Mouse (Mus musculus) right cerebral cortex, postnatal 36 days (tissue): ENCODE measurements around the gene Cul5.

ENCODE experiments used
- DNase-seq, 2 experiments: peaks; one replicate each; pipeline ENCODE4 v3.0.0; 2022; ENCODE audit warnings: low spot score in 2 of 2, mixed read lengths in 1 of 2

Gene Cul5

DNA sequence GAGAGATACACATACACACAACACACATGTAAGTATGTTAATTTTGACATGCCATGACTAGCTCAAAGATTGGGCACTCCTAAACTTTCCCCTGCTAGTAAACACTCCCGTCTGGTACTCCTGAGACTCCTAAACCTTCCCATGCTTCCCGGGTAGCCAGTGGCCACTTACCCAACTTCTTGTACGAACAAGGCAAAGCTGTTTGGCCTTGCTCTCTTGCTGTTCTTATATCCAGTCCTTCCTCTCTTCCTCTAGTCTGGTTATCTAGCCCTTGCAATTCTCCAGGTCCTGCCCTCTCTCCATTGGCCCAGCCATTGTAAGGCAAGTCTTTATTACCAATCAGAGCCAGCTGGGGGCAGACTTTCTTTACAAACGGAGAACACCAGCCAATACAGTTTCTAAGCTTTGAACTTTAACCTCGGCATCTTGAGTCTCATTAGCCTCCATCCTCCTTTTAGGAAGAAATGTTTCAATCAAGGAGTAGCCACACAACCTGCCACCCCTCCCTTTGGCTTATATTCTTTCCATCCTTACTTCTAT lies at the start of gene Cul5:
Gene Cul5 (minus strand): TSS at position 335 of the 540 bp plus-strand sequence.
- no peak for DNase-seq

DNA sequence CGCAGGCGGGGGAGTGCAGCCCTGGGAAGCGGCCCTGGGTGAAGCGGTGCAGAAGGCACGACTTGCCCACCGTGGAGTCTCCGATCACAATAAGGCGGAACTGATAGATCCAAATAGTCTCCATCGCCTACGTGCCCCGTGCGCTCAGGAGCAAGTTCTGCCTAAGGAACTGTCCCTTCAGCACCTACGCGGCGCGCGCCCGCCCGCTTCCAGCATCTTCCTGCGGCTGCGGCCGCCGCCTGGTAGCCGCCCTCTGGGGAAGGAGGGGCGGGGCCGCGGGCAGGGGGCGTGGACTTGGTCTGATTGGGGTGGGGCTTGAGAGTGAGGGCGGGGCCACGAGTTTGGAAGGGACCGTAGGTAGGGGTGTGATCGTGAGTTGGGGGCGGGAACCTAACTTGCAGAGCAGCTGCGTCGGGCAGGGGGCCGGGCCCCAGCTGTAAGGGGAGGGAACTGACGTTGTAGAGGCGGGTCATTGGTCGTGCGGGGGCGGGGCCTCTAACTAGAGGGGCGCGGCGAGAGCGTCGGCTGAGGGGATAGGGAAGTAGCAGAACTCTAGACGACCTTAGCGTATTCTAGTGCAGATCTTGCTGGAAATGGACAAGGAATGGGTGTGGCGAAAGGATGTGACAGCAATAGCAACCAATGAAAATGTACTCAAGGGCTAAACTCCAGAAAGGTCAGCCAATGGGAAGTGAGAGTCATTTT lies 36.3 kb upstream of the Cul5 start, which contains the start of gene Rab39:
Gene Rab39 (minus strand): TSS at position 241 of the 705 bp plus-strand sequence.
- DNase-seq, result peak; percentile 63 to 70

DNA sequence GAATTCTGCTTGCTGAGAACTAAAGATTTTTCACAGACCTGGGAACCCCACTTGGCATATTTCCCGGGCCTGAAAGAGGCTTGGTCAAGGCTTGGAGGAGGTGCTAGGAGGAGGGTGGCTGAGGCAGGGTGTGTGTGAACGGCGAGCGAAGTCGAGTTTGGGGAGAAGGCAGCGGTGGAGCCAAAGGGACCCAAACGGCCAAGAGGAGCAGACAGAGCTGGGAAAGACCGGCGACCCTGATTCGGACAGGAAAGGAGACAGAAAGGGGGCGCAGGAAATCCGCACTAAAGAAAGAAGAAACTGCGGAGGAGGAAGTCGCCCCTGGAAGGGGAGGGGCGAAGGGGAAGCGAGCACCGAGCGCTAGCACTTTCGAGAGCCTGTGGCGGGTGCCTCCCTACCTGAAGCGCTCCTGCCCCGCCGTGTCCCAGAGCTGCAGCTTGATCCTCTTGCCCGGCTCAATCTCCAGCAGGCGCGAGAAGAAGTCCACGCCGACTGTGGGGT lies 35.7 kb upstream of the Cul5 start:
- DNase-seq, result peak; percentile 3 to 5

DNA sequence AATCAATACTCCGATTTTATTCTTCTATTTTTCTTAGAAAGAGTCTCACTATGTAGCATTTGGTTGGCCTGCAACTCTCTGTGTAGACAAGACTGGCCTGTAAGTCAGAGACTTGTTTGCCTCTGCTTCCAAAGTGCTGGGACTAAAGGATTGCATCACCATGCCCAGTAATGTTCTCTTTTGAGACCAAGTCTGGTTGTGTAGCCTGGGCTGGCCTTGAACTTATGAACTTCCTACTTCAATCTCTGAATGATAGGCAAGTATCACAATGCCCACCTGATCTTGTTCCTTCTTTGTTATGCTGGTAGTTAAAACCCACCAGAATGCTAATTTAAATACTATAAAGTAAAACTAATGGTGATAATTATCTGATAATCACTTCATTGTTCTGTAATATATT lies 33.2 kb upstream of the Cul5 start:
- DNase-seq, result no peak

DNA sequence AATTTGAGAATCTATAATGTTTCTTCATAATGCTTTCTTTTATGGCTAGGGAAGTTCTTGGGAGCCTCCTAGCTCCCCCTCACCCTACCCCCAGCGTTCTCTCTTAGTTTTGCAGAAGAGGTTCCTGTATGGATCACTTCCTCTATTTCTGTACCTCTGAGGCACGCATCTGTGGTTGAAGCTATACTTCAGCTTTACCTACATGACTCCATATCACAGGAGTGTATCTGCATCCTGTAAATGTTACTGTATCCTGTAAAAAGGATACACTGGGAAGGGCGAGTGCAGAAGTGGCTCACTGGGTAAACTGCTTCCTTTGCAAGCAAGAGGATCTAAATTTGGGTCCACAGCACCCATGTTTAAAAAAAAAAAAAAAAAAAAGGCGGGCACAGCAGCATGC lies 30.7 kb upstream of the Cul5 start:
- no peak for DNase-seq

DNA sequence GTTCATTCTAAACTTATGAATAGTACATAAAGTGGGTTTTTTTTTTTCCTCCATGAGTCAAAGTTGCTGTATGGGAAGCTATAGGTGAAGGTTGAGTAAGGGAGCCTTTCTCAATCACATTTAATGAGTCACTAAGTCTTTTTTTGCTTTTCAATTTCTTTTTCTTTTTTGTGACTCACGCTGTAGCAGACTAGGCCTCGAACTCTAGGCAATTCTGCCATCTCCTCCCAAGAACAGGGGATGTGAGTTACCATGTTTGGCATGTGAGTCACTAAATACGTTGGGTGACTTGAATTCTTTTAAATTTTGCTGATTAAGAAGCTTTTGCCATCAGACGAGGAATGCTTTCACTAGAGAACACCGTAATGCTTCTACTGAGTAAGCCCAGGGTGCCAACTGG lies 26.0 kb upstream of the Cul5 start:
- no peak for DNase-seq

DNA sequence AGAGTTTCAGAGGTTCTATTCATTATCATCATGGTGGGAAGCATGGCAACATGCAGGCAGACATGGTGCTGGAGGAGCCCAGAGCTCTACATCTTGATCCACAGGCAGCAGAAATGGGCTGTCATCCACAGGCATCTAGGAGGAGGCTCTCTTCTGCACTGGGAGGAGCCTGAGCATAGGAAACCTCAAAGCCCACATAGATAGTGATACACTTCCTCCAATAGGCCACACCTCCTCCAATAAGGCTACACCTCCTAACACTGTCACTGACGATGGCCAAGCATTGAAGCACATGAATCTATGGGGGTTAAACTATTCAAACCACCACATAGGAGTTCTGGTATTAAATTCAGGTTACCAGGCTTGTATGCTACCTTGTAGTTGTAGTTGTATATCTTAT lies 23.9 kb upstream of the Cul5 start:
- no peak for DNase-seq

DNA sequence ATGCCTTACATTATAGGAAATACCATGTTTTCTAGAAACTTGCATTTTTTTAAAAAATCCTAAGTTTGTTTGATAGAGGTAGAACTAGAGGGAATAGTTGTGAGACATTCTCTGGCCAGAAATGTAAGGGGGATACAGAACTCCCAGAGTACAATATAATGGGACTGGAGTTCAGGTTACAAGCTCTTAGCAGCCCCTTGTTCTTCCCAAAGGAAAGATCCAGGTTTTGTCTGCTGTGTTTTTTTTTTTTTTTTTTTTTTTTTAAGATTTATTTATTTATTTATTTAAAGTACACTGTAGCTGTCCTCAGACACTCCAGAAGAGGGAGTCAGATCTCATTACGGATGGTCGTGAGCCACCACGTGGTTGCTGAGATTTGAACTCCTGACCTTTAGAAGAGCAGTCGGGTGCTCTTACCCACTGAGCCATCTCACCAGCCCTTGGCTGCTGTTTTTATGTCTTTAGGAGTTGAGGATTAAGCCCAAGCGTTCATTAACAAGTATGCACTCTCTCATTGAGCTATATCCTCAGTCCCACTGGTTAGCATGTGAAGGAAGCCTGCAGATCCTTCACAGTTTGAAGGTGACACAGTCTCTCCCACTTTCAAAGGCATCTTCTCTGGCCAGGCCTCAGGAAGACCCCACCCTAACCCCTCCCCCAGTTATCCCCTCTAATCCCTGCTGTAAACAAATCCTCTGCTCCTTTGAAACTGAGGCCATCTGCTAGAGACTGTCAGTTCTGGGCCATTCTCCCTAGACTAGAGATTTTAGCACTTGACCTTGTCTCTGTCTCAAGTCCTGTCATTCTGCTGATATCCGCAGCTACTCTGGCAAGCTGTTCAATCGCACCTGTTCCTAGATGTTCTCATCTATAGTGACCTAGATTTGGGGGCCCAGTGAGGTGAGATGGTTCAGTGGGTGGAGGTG lies 22.2 kb upstream of the Cul5 start:
- no peak for DNase-seq

DNA sequence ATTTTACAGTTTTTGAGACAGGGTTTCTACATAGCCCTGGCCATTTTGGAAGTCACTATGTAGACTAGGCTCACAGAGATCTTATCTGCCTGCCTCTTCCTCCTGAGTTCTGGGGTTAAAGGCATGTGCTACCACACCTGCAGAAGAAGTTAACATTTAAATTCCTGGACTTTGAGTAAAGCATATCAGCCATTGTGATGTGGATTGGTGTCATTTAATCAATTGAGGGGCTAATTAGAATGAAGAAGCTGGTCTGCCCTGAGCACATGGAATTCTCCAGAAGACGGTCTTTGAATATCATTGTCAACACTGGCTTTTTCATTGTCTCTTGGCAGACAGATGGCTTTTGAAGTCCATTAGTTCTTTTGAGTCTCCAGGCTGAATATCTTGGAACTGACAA lies 11.0 kb upstream of the Cul5 start:
- no peak for DNase-seq

DNA sequence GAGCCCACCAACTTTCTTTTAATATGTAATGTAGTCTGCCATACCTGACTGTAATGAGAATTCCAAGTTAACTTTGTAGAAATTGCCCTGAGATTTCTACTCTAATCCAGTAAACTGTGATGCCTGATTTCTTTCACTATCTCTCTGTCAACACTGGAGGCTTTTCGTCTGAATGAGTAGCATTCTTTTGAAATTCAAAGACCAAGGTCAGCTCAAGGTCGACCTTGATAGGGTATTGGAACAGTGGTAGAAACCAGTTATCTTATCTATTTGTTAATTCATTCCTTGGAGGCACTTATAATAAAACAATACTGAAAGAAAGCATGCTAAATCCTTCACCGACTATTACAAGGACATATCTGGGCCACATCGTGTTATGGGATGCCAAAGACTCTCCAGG lies 7.1 kb upstream of the Cul5 start:
- DNase-seq, result no peak

DNA sequence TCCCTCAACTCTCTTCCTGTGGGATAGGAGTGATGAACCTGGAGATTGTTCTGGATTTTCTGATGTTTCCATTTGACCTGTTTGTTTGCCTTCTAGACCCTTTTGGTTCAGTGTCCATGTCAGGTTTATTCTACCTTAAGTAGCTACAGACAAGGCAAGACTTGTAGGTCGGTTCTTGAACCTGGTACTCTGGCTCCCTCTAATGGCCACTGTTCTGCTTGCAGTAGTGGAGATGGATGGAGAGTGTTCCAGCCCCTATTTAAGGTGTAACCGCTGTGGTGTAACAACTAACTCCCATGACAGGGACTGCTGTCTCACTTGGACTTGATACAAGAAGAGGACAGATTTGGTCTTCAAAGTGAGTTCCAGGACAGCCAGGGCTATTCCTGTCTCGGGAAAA lies 3.8 kb upstream of the Cul5 start:
- DNase-seq, result peak; percentile 39 to 49

DNA sequence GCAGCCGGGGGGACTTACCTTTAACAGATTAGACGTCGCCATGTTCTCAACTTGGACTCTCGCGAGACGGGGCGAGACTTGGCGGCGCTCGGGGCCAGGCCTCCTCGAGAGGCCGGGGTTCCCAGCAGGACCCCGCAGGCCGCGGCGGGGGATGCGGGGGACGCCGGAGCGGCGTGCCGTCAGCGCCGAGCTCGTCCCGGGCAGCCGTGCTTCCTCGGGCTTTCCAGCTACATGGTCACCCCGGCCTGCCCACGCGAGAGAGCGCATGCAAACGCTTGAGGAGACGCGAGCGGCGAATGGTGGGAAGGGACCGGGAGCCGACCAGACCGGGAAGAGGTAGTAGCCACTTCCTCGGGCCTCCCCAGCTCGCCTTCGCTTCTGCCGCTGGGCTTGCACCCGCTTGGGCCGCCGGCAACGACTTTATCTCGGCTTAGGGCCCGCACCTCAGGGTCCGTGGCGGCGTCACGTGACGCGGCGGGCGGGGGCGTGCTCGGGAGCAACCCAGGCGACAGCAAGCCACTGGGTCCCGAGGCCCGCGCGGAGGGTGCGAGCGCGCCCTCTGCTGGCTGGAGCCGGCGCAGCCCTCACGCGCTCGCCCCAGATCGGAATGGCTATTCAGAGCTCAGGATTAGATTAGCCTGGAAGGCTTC lies 2.7 kb downstream of the Cul5 start:
- peak; percentile 87 to 88 for DNase-seq

DNA sequence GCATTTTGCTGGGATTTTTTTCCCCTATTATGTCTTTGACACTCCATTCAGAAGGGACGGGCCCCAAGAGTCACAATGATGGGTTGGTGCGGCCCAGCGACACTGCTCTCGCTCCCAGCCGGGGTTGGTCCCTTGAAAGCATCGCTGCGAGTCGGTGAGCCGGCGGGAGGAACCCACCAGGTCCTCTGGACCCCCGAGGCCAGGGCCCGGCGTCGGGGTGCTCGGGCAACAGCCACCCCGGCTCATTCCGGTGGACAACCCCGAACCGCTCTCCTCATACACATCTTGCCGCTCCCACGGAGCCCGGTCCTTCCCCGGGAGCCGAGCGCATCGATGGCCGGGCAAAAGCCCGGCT lies 3.2 kb downstream of the Cul5 start:
- DNase-seq, result no peak

DNA sequence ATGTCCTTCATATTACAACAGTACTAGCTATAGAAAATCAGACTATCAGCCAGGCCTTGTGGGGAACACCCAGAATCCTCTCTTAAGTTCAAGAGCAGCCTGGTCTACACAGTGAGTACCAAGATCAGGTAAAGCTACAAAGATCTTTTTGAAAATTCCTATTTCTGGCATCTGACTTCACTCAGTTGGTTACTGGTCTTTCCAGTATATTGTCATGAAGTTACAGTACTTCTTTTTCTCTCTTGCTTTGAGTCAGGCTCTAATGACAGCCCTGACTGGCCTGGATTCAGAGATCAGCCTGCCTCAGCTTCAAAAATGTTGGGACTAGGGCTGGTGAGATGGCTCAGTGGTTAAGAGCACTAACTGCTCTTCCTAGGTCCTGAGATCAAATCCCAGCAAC lies 4.4 kb downstream of the Cul5 start:
- no peak for DNase-seq

DNA sequence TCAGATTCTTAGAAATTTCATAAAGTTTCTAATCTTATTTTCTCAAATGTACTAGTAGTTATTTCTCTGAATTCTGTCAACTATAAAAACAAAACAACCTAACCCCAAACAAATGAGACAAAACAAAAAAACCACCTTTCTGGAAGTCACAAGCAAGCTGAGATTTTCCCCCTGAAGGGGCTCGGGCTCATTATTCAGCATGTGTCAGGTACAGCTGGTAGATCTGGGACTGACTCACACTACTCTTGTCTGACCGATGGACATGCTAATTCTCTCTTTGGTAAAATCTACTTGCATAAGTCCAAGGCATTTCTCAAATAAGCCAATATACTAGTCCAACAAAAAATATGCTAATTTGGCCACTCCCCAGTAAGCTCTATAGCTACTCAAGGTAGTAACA lies 5.0 kb downstream of the Cul5 start:
- no peak for DNase-seq

DNA sequence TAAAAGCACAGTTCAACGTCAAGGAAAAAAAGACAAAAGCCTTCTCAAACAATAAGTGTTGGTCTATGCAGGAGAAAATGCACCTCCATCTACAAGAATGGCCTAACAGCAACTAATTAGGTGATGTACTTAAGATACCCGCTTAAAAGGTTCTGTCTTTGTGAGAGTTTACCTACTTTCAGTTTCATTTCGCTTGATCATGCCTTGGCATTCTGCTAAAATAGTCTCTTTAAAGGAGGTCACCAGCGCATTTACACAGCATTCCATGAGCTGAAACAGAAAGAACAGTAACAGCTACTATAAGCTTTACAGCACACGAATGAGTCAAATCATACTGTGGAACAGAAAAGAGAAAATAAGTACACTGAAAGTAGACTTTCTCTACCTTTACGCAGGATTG lies 35.0 kb downstream of the Cul5 start:
- DNase-seq, result no peak

DNA sequence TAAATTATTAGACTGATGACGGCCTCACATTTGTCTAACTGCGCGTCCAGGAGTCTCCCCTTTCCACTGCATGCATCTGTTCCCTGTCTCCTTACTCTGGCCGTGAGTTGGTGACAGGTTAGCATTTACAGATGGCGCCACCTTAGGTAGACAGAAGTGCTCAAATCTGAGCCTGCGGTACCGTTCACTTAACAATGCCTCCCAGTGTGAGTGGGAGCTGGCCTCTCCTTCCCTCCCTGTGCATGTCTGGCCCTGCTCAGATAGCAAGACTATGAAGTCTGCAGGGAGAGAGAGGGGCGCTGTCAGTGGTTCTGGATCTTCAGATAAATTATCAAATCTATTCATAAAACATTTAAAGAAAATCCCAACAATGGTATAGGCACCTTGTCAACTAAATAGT lies 54.6 kb downstream of the Cul5 start:
- DNase-seq, result no peak

DNA sequence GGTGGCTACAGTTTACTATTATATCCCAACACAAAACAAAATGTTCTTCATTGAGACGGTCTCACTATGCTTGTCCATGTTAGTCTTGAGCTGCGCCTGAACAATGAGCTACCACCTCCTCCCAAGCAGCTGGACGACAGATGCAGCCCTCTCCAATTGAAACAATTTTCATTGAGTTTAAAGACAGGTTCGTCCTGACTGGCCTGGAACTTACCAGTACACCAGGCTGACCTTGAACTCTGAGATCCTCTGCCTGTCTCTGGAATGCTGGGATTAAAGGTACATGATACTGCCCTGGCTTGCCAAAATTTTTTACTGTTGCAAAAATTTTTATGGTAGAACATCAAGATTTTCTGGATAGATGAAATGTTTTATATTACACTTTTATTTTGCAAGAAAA lies 55.5 kb downstream of the Cul5 start:
- no peak for DNase-seq

DNA sequence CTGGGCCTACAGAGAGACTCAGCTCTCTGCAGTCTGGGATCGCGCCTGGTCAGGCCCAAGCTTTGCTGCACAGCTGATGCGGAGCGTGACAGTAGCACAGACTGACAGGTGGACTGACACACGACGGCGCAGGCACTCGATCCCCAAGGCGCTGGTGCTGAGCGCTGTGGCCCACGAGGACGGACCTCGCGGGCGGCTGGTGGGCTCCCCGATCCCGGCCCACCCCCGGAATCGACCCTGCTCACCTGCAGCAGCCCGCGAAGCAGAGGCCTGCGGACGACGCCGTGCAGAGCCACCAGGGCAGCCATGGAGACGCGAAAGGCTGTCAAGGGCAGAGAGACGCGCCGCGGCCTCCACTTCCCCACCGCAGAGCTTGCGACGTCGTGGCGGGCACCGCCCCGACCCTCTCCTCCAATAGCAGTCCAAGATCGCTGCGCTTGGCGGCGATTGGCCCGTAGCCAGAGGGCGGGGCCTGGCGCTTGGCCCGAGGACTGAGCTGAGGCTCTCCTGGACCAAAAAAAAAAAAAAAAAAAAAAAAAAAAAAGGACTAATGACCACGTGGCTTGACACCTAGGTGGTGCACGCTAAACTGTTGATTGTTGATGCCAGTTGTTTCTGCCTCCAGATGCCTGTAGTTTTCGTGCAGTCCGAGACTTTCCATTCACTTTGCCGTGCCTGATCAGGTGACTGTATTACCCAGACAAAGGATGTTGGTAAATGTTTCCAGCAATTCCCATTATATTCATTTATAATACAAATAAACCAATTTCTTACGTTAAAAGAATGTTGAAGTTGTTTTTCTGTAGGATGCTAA lies 59.6 kb downstream of the Cul5 start, which contains the start of gene Acat1:
Gene Acat1 (minus strand): TSS at position 415 of the 814 bp plus-strand sequence.
- peak; percentile 89 for DNase-seq

DNA sequence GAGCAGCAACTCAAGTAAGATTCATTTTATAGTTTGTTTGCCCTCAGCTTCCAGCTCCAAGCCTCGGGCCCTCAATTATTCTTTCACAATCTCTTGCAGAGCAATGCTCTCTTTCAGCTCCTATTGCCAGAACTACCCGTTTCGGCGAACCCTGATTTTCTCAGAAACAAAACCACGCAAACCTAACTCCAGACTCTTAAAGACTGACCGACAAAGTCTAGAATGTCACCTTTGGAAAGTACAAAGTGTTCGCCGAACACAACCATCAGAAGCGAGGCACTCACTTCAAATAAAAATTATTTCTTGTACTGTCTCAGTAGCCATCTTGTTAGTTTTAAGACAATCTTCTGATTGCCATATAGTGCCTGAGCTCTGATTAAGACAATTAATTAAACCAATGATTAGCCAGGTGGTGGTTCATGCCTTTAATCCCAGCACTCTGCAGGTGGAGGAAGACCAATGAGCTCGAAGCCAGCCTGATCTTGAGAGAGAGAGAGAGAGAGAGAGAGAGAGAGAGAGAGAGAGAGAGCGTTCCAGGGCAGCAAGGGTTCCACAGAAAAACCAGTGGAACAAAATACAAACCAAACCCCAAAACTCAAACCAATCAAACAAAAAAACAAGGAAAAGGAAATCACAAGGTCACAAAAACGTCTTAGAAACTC lies 60.4 kb downstream of the Cul5 start:
- no peak for DNase-seq

DNA sequence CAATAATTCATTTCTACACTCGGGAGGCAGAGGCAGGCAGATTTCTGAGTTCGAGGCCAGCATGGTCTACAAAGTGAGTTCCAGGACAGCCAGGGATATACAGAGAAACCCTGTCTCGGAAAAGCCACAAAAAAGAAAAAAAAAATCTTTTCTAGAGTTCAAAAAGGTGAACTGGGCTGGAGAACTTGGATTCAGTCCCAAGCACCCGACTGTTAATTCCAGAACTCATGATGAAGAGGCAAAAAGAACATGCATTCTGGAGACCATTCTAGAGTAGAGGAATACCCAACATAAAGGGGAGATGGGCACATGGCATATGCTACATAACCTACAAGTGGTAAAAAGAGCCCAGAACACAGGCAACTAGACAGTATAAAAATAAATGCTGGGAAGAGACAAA lies 62.0 kb downstream of the Cul5 start:
- DNase-seq, result no peak
